Mouse (Mus musculus) inflammation-experienced regulatory T-cells, adult 6 months (primary cell): Measurements from ENCODE around the gene Get4. TPM values are rescaled to one million over a fixed set of nuclear protein-coding genes. Genes with fewer than 3 reads are reported as not detected.

Experiments
- polyA plus RNA-seq, 3 experiments: library from polyadenylated mRNA; unstranded; fragments of 100-300 nt; shearing (Covaris generic); gene quantifications; one replicate each; pipeline ENCODE4 v1.2.1; 2017

The Get4 gene
- polyA plus RNA-seq, 3 experiments from 2014 or later, result 12.0 to 25.4 (median 16.7) TPM

Other genes starting within 250 kb of the Get4 start
- 1 to 10 TPM in 1 of 3 experiments, under 1 TPM in 1, not detected in 1; 0.38 to 3.9 TPM for gene Prkar1b, start 102.3 kb upstream of the Get4 start, polyA plus RNA-seq
- 10 to 100 TPM in 1 of 3 experiments, 1 to 10 TPM in 2; 5.9 to 11.9 (median 6.2) TPM for gene Dnaaf5, start 102.1 kb upstream of the Get4 start, polyA plus RNA-seq
- gene Sun1, start 51.7 kb upstream of the Get4 start, polyA plus RNA-seq, result 10 to 100 TPM; 30.7 to 43.4 (median 38.5) TPM
- 10 to 100 TPM in 1 of 3 experiments, 1 to 10 TPM in 2; 3.0 to 13.5 (median 3.7) TPM for gene Adap1, start 73.3 kb downstream of the Get4 start, polyA plus RNA-seq
- 10 to 100 TPM; 52.5 to 66.7 (median 65.2) TPM for gene Cox19, start 99.1 kb downstream of the Get4 start, polyA plus RNA-seq
- gene Cyp2w1, start 100.3 kb downstream of the Get4 start, polyA plus RNA-seq, result not detected
- 1 to 10 TPM; 3.9 to 5.8 (median 5.2) TPM for gene Gpr146, start 125.4 kb downstream of the Get4 start, polyA plus RNA-seq
- not detected for gene C130050O18Rik, start 153.0 kb downstream of the Get4 start, polyA plus RNA-seq
- gene Gper1, start 170.8 kb downstream of the Get4 start, polyA plus RNA-seq, result not detected
- gene 3110082I17Rik, start 208.2 kb downstream of the Get4 start, polyA plus RNA-seq, result 1 to 10 TPM; 4.6 to 5.6 (median 5.2) TPM
- gene Zfand2a, start 232.2 kb downstream of the Get4 start, polyA plus RNA-seq, result 10 to 100 TPM in 1 of 3 experiments, 1 to 10 TPM in 2; 8.1 to 10.3 (median 9.2) TPM